Mouse (Mus musculus) colon, adult 2 months (tissue): Measurements from ENCODE around the gene Ube2ql1. TPM values are rescaled to one million over a fixed set of nuclear protein-coding genes. Genes with fewer than 3 reads are reported as not detected.

Source experiments
- polyA plus RNA-seq: library from polyadenylated mRNA; depleted of rRNA; stranded (reverse); fragments of >200 nt; gene quantifications from 2 replicates; pipeline ENCODE4 v1.2.3, GENCODE M21; 2012; rRNA removed

Gene Ube2ql1
- polyA plus RNA-seq, result 0.23 and 0.41 TPM in 2 replicates

GRCm38 (mm10) chr13:69739759-69740135 lies at the start of gene Ube2ql1:
Ube2ql1 (minus strand) TSS chr13:69739889.

Other genes with a start within 250 kb of the Ube2ql1 start
- gene Nsun2, start 206.1 kb downstream of the Ube2ql1 start, polyA plus RNA-seq, result 30.3 and 32.6 TPM in 2 replicates
- 14.4 and 14.6 TPM in 2 replicates for gene Tent4a, start 205.3 kb downstream of the Ube2ql1 start, polyA plus RNA-seq
- 10.2 and 16.0 TPM in 2 replicates for gene Srd5a1, start 128.4 kb downstream of the Ube2ql1 start, polyA plus RNA-seq
- gene Med10, start 62.5 kb upstream of the Ube2ql1 start, polyA plus RNA-seq, result 28.7 and 29.6 TPM in 2 replicates